Mouse (Mus musculus): Measurements from ENCODE around the gene Mymx. TPM values are rescaled to one million over a fixed set of nuclear protein-coding genes. Genes with fewer than 3 reads are reported as not detected.

Gene Mymx
- total and polyA plus RNA-seq, 3 experiments, result not detected

DNA sequence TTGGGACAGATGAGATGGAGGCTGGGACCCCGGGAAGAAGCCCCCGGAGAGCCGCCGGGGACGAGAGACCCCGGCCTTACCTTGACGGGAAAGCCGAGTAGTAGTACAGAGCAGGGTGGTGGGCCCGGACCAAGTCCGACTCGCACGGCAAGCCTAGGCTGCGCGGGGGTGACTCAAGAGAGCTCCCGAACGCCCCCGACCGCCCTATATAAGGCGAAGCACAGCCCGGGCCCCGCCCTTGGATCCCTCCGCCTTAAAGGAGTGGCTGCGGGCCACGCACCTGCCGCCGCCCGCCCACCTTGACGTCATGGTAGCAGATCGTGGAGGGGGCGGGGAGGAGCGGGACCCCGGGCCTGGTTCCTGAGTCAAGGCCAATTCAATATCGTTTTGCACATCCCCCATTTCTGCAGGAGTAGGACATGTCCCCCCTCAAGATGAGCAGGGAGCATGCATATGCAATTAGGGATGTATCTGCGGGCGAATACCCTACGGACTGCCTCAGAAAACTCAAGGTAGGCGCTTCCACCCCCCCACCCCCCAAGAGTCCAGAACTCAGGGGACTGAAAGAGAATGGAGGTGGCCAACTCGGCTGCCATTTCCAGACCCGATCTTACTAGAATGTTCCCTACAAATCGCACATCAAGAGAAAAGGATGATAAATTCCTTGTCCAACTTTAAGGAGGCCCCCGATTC, 28.7 kb downstream of the Mymx start, which contains the start of gene Hsp90ab1 (continued):
- TF ChIP-seq CHD2 (IDR thresholded peaks at IDR 0.05; ENCODE audit: low read length) (peak; percentile 93), EP300 (IDR thresholded peaks at IDR 0.05; ENCODE audit: low read length) (peak; percentile 2; the same call in 1 of the 2 replicates), MAX (IDR thresholded peaks at IDR 0.05; ENCODE audit: low read length) (no peak), CTCF (conservative IDR thresholded peaks at IDR 0.05 in 1 of 2, IDR thresholded peaks at IDR 0.05 in 1 of 2; ENCODE audit: low read depth in 2 of 2, low read length in 2 of 2) (no peak), ZMIZ1 (IDR thresholded peaks at IDR 0.05; ENCODE audit: low read depth, low read length) (peak; percentile 99), PAX5 (IDR thresholded peaks at IDR 0.05; ENCODE audit: low read length) (no peak), CHD1 (IDR thresholded peaks at IDR 0.05; ENCODE audit: low read depth, low read length) (peak; percentile 88), MYC (IDR thresholded peaks at IDR 0.05; ENCODE audit: low read depth, low read length) (no peak), MAZ (IDR thresholded peaks at IDR 0.05; ENCODE audit: low read depth, low read length) (peak; percentile 95), UBTF (IDR thresholded peaks at IDR 0.05; ENCODE audit: low read depth, low read length) (no peak), KAT2A (IDR thresholded peaks at IDR 0.05; ENCODE audit: insufficient replicate concordance, low read length) (peak; percentile 95), IRF4 (IDR thresholded peaks at IDR 0.05; ENCODE audit: low read depth, low read length) (peak; percentile 64; the same call in 1 of the 2 replicates), MEF2A (IDR thresholded peaks at IDR 0.05; ENCODE audit: borderline replicate concordance, low read depth, low read length) (0 out of 2 replicates have a peak, but pooled peaks have one; percentile 26), RAD21 (IDR thresholded peaks at IDR 0.05; ENCODE audit: low read depth, low read length) (no peak)

GRCm38 (mm10) chr17:45572103-45573086, 29.5 kb downstream of the Mymx start:
- in situ Hi-C loops (cut with MboI; ENCODE audit: low pct_ligation_motif_present, low pct_unique_long_range_greater_than_20kb, low sequenced_read_pairs), result no loop called here
- peak; percentile 85 for DNase-seq (ENCODE audit: extremely low read depth)
- TF ChIP-seq RCOR1 (conservative IDR thresholded peaks at IDR 0.05; ENCODE audit: low read depth, low read length) (no peak), MAZ (IDR thresholded peaks at IDR 0.05; ENCODE audit: low read depth, low read length) (0 out of 2 replicates have a peak, but pooled peaks have one; percentile 51), CHD1 (IDR thresholded peaks at IDR 0.05; ENCODE audit: low read depth, low read length) (peak; percentile 50; the same call in 1 of the 2 replicates), PAX5 (IDR thresholded peaks at IDR 0.05; ENCODE audit: low read length) (no peak), TBP (conservative IDR thresholded peaks at IDR 0.05; ENCODE audit: low read depth, low read length) (no peak), POLR2A (IDR thresholded peaks at IDR 0.05; ENCODE audit: low read depth, low read length) (no peak), CTCF (conservative IDR thresholded peaks at IDR 0.05 in 1 of 2, IDR thresholded peaks at IDR 0.05 in 1 of 2; ENCODE audit: low read depth in 2 of 2, low read length in 2 of 2) (no peak), JUN (IDR thresholded peaks at IDR 0.05; ENCODE audit: insufficient read depth, low read depth, low read length) (no peak), MEF2A (IDR thresholded peaks at IDR 0.05; ENCODE audit: borderline replicate concordance, low read depth, low read length) (no peak; the same call in 1 of the 2 replicates), E2F4 (IDR thresholded peaks at IDR 0.05; ENCODE audit: insufficient replicate concordance, low read depth, low read length) (no peak), SIN3A (IDR thresholded peaks at IDR 0.05; ENCODE audit: low read length) (peak; percentile 90), NRF1 (IDR thresholded peaks at IDR 0.05; ENCODE audit: low read depth, low read length) (peak; percentile 71), ZC3H11A (IDR thresholded peaks at IDR 0.05; ENCODE audit: low read depth, low read length) (no peak), MAX (IDR thresholded peaks at IDR 0.05; ENCODE audit: low read length) (no peak; the same call in 1 of the 2 replicates), ZNF384 (IDR thresholded peaks at IDR 0.05; ENCODE audit: low read depth, low read length) (no peak), CHD2 (IDR thresholded peaks at IDR 0.05; ENCODE audit: low read length) (no peak), HCFC1 (IDR thresholded peaks at IDR 0.05; ENCODE audit: low read depth, low read length) (peak; percentile 62; the same call in 1 of the 2 replicates), MAFK (IDR thresholded peaks at IDR 0.05; ENCODE audit: insufficient replicate concordance, low read length) (no peak), ETS1 (conservative IDR thresholded peaks at IDR 0.05; ENCODE audit: low read depth, low read length) (no peak; the same call in 1 of the 2 replicates), IRF4 (IDR thresholded peaks at IDR 0.05; ENCODE audit: low read depth, low read length) (peak; percentile 12; the same call in 1 of the 2 replicates), MYC (IDR thresholded peaks at IDR 0.05; ENCODE audit: low read depth, low read length) (peak; percentile 33), KAT2A (IDR thresholded peaks at IDR 0.05; ENCODE audit: insufficient replicate concordance, low read length) (no peak), POLR2AphosphoS2 (IDR thresholded peaks at IDR 0.05; ENCODE audit: low read depth, low read length) (peak; percentile 21; the same call in 1 of the 2 replicates), USF1 (IDR thresholded peaks at IDR 0.05; ENCODE audit: low read depth, low read length) (no peak), UBTF (IDR thresholded peaks at IDR 0.05; ENCODE audit: low read depth, low read length) (peak; percentile 77), ZMIZ1 (IDR thresholded peaks at IDR 0.05; ENCODE audit: low read depth, low read length) (no peak; the same call in 1 of the 2 replicates), GABPA (IDR thresholded peaks at IDR 0.05; ENCODE audit: insufficient replicate concordance, low read depth, low read length) (no peak)

More at GRCm38 (mm10) chr17:45572103-45573086, 29.5 kb downstream of the Mymx start:
- H3K79me2 ChIP-seq (replicated peaks; ENCODE audit: control insufficient read depth, extremely low read depth, insufficient read depth, poor library complexity, severe bottlenecking), result peaks cover 46% of the 10 kb centered on the region
- peak overlapping the region; percentile 99 for H3K9ac ChIP-seq (ENCODE audit: insufficient read depth, low read depth)
- peak overlapping the region; percentile 83 to 93 (median 84) for H3K4me3 ChIP-seq (replicated peaks in 1 of 3; ENCODE audit: low read depth in 2 of 3, low read length in 2 of 3, poor library complexity in 1 of 3)
- no peaks in the 10 kb centered on the region for H3K9me3 ChIP-seq (replicated peaks; ENCODE audit: low read length)
- no peaks in the 10 kb centered on the region for H3K27me3 ChIP-seq (replicated peaks)
- H3K4me2 ChIP-seq (ENCODE audit: insufficient read depth, low read depth, poor library complexity, severe bottlenecking), result peak overlapping the region; percentile 90
- H3K27ac ChIP-seq (ENCODE audit: insufficient read depth, low read depth), result peak overlapping the region; percentile 82
- peaks cover 43 to 49% of the 10 kb centered on the region in 2 experiments for H3K36me3 ChIP-seq (replicated peaks in 1 of 2; ENCODE audit: control insufficient read depth in 1 of 2, insufficient read depth in 1 of 2, low read length in 1 of 2)
- dilution Hi-C loops (cut with MboI; ENCODE audit: extremely low pct_ligation_motif_present, extremely low pct_unique_long_range_greater_than_20kb, low sequenced_read_pairs), result no loop called here
- H3K4me1 ChIP-seq (ENCODE audit: control insufficient read depth in 1 of 2, insufficient read depth in 2 of 2), result peaks cover 21 to 54% of the 10 kb centered on the region in 2 experiments

Measured in CH12.LX (cell line).